Mouse (Mus musculus) bone marrow, adult 2 months (tissue): Measurements from ENCODE around the gene Lims1. TPM values are rescaled to one million over a fixed set of nuclear protein-coding genes. Genes with fewer than 3 reads are reported as not detected.
"Not testable (repeated sequence)": the region's sequence is repeated elsewhere in the genome, so short reads cannot be mapped to it uniquely, and the experiment has no call there.

ENCODE experiments used
- H3K27ac ChIP-seq: fragments of 200-500 bp; 2 replicates; pipeline ENCODE4 v1.5.1; 2012; ENCODE audit warnings: low read depth, mild to moderate bottlenecking, control low read depth, inconsistent platforms, low read length; ENCODE audit not compliant: control insufficient read depth, poor library complexity, insufficient read depth
- H3K4me1 ChIP-seq: fragments of 200-500 bp; 2 replicates; pipeline ENCODE4 v1.6.1; 2011; ENCODE audit warnings: low read length; ENCODE audit not compliant: control insufficient read depth, insufficient read depth
- H3K4me3 ChIP-seq: fragments of 200-500 bp; replicated peaks from 2 replicates; pipeline ENCODE3; 2011; ENCODE audit warnings: mild to moderate bottlenecking, low read depth, low read length, control low read depth; ENCODE audit not compliant: control insufficient read depth
- CTCF ChIP-seq: fragments of 200-500 bp; IDR thresholded peaks from 2 replicates; pipeline ENCODE4 v1.5.1; 2011; ENCODE audit warnings: low read length, control low read depth; ENCODE audit not compliant: control insufficient read depth, insufficient read depth
- POLR2A ChIP-seq: fragments of 200-500 bp; IDR thresholded peaks from 2 replicates; pipeline ENCODE4 v1.6.1; 2011; ENCODE audit warnings: low read depth, mild to moderate bottlenecking, control low read depth, low read length, borderline replicate concordance; ENCODE audit not compliant: control insufficient read depth
- WGBS: fragments of 180-500 bp; shearing (Covaris S2); methylation state at CpG from one replicate; pipeline ENCODE4 v1.1.7; 2018; 5-methylcytosine and 5-hydroxymethylcytosine counted together
- polyA plus RNA-seq: library from polyadenylated mRNA; stranded (reverse); fragments of >200 nt; gene quantifications from 2 replicates; pipeline ENCODE4 v1.2.4, GENCODE M21; 2011; ENCODE audit warnings: low replicate concordance; ENCODE audit not compliant: missing spikeins, insufficient read depth, insufficient read length

Gene Lims1
- polyA plus RNA-seq, 1 experiment, result 44.1 TPM

GRCm38 (mm10) chr10:58333414-58333813, 10.1 kb downstream of the Lims1 start:
- Histone ChIP-seq H3K4me1 (no peaks in the 10 kb centered on the region; the same call in 1 of the 2 replicates), H3K27ac (no peak overlapping the region), H3K4me3 (no peak overlapping the region)
- WGBS, result 77% methylated on average over 5 of the region's 5 CpGs
- TF ChIP-seq POLR2A, result no peak
- TF ChIP-seq CTCF, result no peak

DNA sequence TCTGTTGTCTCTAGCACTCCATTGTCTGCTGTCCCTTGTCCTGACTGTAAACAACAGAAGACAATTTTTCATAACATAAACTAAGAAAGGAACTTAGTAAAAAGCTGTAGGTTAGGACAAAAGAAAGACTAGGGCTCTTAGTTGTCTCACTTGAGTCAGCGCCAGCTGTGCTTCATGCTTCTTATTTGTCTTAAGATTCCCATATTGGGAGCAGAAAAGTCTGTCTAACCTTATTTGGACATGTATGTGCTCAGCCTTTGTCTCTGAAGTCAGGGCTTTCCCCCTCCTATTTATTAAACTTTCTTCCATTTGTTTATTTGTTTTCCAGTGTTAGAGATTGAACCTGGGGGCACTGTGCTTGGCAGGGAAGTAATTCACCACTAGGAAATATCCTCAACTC, 12.9 kb downstream of the Lims1 start:
- TF ChIP-seq CTCF, result no peak
- TF ChIP-seq POLR2A, result no peak
- WGBS, result 91% methylated on average over 1 of the region's 1 CpGs
- H3K27ac ChIP-seq, result no peak overlapping the region
- H3K4me3 ChIP-seq, result no peak overlapping the region
- H3K4me1 ChIP-seq, result no peaks in the 10 kb centered on the region; the same call in 1 of the 2 replicates

DNA sequence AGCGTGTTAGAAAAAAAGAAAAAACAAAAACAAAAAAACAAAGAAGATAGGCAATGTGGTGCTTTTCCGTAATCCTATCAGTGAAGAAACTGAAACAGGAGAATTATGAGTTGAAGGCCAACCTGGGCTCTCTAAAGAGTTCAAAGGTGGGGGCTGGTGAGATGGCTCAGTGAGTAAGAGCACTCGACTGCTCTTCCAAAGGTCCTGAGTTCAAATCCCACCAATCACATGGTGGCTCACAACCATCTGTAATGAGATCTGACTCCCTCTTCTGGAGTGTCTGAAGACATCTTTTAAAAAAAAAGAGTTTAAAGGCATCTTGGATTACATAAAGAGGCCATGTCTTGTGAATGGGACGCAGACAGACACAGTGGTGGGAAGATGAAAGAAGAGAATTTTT, 13.8 kb downstream of the Lims1 start:
- WGBS, result 91% methylated on average over 4 of the region's 4 CpGs
- H3K4me3 ChIP-seq, H3K27ac ChIP-seq, H3K4me1 ChIP-seq: not testable (repeated sequence)

DNA sequence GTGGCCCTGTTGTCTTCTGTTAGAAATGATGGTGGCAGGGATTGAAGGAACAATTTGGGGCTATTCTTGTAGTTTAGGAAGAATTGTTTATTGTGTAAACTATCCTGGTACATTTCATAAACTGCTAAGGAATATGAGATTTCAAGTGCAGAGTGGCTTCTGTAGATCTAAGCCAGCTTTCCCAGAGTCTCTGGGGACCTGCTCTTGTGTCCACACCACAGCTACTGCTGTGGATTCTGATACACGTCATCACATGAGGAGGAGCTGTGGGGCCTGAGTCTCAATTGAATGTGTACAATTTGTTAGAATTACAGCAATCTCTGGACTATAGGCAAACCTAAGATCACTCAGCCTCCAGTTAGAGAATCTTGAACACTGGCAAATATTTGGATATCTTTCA, 15.3 kb downstream of the Lims1 start:
- Histone ChIP-seq H3K4me1 (no peaks in the 10 kb centered on the region; the same call in 1 of the 2 replicates), H3K27ac (no peak overlapping the region), H3K4me3 (no peak overlapping the region)
- 71% methylated on average over 1 of the region's 1 CpGs for WGBS
- TF ChIP-seq CTCF (no peak), POLR2A (no peak)

- TF ChIP-seq POLR2A (no peak), CTCF (no peak)
- Histone ChIP-seq H3K27ac (no peak overlapping the region), H3K4me3 (no peak overlapping the region), H3K4me1 (no peaks in the 10 kb centered on the region)
- WGBS, result 26% methylated on average over 2 of the region's 2 CpGs
These were observed 18.4 kb downstream of the Lims1 start for GRCm38 (mm10) chr10:58341685-58342084.

DNA sequence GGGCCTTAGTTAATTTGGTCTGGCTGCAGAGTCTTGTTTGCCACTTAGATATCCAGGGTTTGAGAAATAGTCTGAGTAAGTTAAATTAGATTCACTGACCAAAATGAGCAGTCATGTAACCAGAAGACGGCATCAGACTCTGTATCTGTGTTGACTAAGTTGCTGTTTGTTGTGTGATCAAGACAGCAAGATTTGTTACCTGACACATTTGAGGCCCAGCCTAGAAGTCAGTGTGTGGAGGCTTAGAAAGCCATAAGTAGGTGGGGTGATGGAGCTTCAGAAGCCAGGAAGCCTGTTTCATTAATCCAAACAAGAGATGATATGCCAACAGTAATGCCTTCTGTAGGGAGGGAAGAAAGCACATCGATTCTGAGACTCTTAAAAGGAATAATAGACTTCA, 18.9 kb downstream of the Lims1 start:
- WGBS, result 61% methylated on average over 2 of the region's 2 CpGs
- H3K27ac ChIP-seq, result no peak overlapping the region
- H3K4me1 ChIP-seq, result peaks cover under 1% of the 10 kb centered on the region; the same call in 1 of the 2 replicates
- no peak for TF ChIP-seq CTCF
- TF ChIP-seq POLR2A, result no peak
- no peak overlapping the region for H3K4me3 ChIP-seq

DNA sequence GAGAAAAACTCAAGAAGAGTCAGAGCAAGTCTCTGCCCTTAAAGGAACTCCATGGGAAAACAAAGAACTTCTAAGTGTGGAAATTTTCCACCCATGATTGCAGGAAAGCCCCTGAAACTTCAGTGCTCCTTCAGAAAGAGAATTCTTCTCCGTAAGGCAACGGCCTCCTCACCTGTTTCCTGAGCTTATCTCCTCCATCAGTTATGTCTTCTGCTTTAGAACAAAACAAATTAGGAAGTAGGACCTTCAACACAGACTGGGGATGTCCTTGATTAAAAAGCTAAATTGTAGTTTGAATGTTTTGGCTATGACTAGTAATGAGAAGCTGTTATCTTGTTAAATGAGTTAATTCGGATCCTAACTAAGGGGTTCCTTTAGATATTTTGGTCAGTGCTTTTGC, 20.3 kb downstream of the Lims1 start:
- WGBS, result 34% methylated on average over 3 of the region's 3 CpGs
- Histone ChIP-seq H3K27ac (no peak overlapping the region), H3K4me1 (peaks cover 2% of the 10 kb centered on the region; the same call in 1 of the 2 replicates), H3K4me3 (no peak overlapping the region)
- TF ChIP-seq CTCF (no peak), POLR2A (no peak)

GRCm38 (mm10) chr10:58350600-58350999, 27.3 kb downstream of the Lims1 start:
- WGBS, result 16% methylated on average over 3 of the region's 3 CpGs
- TF ChIP-seq POLR2A (no peak), CTCF (no peak)
- Histone ChIP-seq H3K4me3 (no peak overlapping the region), H3K27ac (peak overlapping the region; percentile 84), H3K4me1 (peaks cover 5% of the 10 kb centered on the region)

GRCm38 (mm10) chr10:58351670-58352069, 28.4 kb downstream of the Lims1 start:
- Histone ChIP-seq H3K4me3 (peak overlapping the region; percentile 81), H3K27ac (peak overlapping the region; percentile 89), H3K4me1 (peaks cover 5% of the 10 kb centered on the region)
- TF ChIP-seq POLR2A, result no peak
- no peak for TF ChIP-seq CTCF
- WGBS, result 3% methylated on average over 2 of the region's 2 CpGs
